Mouse (Mus musculus) yolk sac, embryonic 10.5 days (tissue): ENCODE measurements around the gene Ggct.

Experiments
- DNase-seq: peaks from one replicate; pipeline ENCODE4 v3.0.0-alpha.2; 2017; ENCODE audit warnings: low spot score

Gene Ggct

GRCm38 (mm10) chr6:54946241-54946953, 46.4 kb downstream of the Ggct start:
- no peak for DNase-seq

GRCm38 (mm10) chr6:54944551-54944950, 48.2 kb downstream of the Ggct start:
- no peak for DNase-seq

- no peak for DNase-seq
Observed at GRCm38 (mm10) chr6:54943753-54944152, 49.0 kb downstream of the Ggct start.

- DNase-seq, result no peak
Observed at GRCm38 (mm10) chr6:54943292-54943691, 49.5 kb downstream of the Ggct start.

GRCm38 (mm10) chr6:54941149-54941548, 51.6 kb downstream of the Ggct start:
- no peak for DNase-seq

- DNase-seq, result no peak
Observed at GRCm38 (mm10) chr6:54940126-54940525, 52.6 kb downstream of the Ggct start.

- no peak for DNase-seq
Observed at GRCm38 (mm10) chr6:54939631-54940030, 53.1 kb downstream of the Ggct start.

- DNase-seq, result no peak
Observed at GRCm38 (mm10) chr6:54936496-54936895, 56.3 kb downstream of the Ggct start.

- no peak for DNase-seq
Observed at GRCm38 (mm10) chr6:54934930-54935329, 57.8 kb downstream of the Ggct start.

- DNase-seq, result no peak
Observed at GRCm38 (mm10) chr6:54934313-54934712, 58.4 kb downstream of the Ggct start.

- no peak for DNase-seq
Observed at GRCm38 (mm10) chr6:54933866-54934265, 58.9 kb downstream of the Ggct start.

- DNase-seq, result no peak
Observed at GRCm38 (mm10) chr6:54933216-54933615, 59.5 kb downstream of the Ggct start.
